7 mouse cellular contexts compared by ENCODE assay signal in genomic region chr5:117388877-117389276, GRCm38 (mm10). TPM values are rescaled to one million over a fixed set of nuclear protein-coding genes. Genes with fewer than 3 reads are reported as not detected.
DNase-seq lines count a peak whose midpoint lies in the region; ATAC-seq lines count a peak whose summit lies in the region.

Gene Rfc5 (minus strand): TSS chr5:117389047.

- peak; percentile 94 to 95 for DNase-seq in adrenal gland, adult 18-20 months (ENCODE audit: low spot score in 2 of 2)
- peak; percentile 99 for DNase-seq in embryo, embryonic 11 days
- DNase-seq in gastrocnemius, postnatal 36 days, result peak; percentile 86 to 94
- peak; percentile 94 to 96 for DNase-seq in left cerebral cortex, postnatal 25 days (ENCODE audit: low spot score in 2 of 2)
- peak; percentile 98 for DNase-seq in midbrain, embryonic 10.5 days (ENCODE audit: low spot score)
- peak; percentile 90 for DNase-seq in right cerebral cortex, postnatal 4 days

- H3K4me1 ChIP-seq in intestine, embryonic 15.5 days (replicated peaks), result peaks cover 16% of the 10 kb centered on the region
- H3K4me1 ChIP-seq in midbrain, embryonic 10.5 days, result peaks cover 22% of the 10 kb centered on the region

- 0% methylated on average over 44 of the region's 44 CpGs for WGBS in intestine, embryonic 15.5 days
- under 1% methylated on average over 44 of the region's 44 CpGs for WGBS in midbrain, embryonic 10.5 days

- H3K9me3 ChIP-seq in intestine, embryonic 15.5 days, result 0 out of 2 replicates have a peak, but pooled peaks cover 6% of the 10 kb centered on the region
- peaks cover 24% of the 10 kb centered on the region for H3K9me3 ChIP-seq in midbrain, embryonic 10.5 days (replicated peaks)

- intact Hi-C loops in gastrocnemius, postnatal 36 days (cut with DNase I), result loop anchor here (10.0 kb wide), 1 partner anchor 274 kb away; the partner anchor contains the start of gene Suds3
- intact Hi-C loops in left cerebral cortex, postnatal 25 days (cut with DNase I), result loop anchor here (5.0 kb wide), 2 partner anchors 82 to 103 kb away; no protein-coding TSS in a partner anchor

- peak within 1 kb of the TSS; percentile 71 for H3K4me2 ChIP-seq in intestine, embryonic 15.5 days (replicated peaks)

- no peaks in the 10 kb centered on the region for H3K27me3 ChIP-seq in intestine, embryonic 15.5 days (replicated peaks)
- no peaks in the 10 kb centered on the region for H3K27me3 ChIP-seq in midbrain, embryonic 10.5 days (ENCODE audit: low read depth, poor library complexity, severe bottlenecking)

- peak within 1 kb of the TSS; percentile 64; the same call in 1 of the 2 replicates for H3K27ac ChIP-seq in intestine, embryonic 15.5 days
- H3K27ac ChIP-seq in midbrain, embryonic 10.5 days (replicated peaks), result peak within 1 kb of the TSS; percentile 98

- H3K4me3 ChIP-seq in intestine, embryonic 15.5 days (replicated peaks), result peak within 1 kb of the TSS; percentile 84
- peak within 1 kb of the TSS; percentile 85 for H3K4me3 ChIP-seq in midbrain, embryonic 10.5 days

- peaks cover 17% of the 10 kb centered on the region for H3K36me3 ChIP-seq in intestine, embryonic 15.5 days
- peaks cover 31% of the 10 kb centered on the region for H3K36me3 ChIP-seq in midbrain, embryonic 10.5 days

- ATAC-seq in intestine, embryonic 15.5 days, result peak; percentile 99

- peak within 1 kb of the TSS; percentile 88 for H3K9ac ChIP-seq in intestine, embryonic 15.5 days

RNA-seq across cellular contexts. Expression of gene Rfc5, which starts in this region (rescaled TPM):
- 1 to 10 TPM; 4.6 to 7.3 TPM for total RNA-seq in adrenal gland, adult 18-20 months (2021)
- 1 to 10 TPM; 2.1 to 2.5 TPM for total RNA-seq in gastrocnemius, postnatal 36 days (2021)
- 95.5 and 104 TPM in 2 replicates for polyA plus RNA-seq in intestine, embryonic 15.5 days (2015; fragmentation: Nextera tagmentation; extraction: Ambion mirVana)
- 10 to 100 TPM; 20.4 to 24.7 TPM for total RNA-seq in left cerebral cortex, postnatal 25 days (2021)
- polyA plus RNA-seq in midbrain, embryonic 10.5 days (2016; fragmentation: Nextera tagmentation; extraction: Ambion mirVana), result 127 and 151 TPM in 2 replicates

Comparison
In these comparisons a context has a peak if more than half of its experiments do, and no peak if none do; other contexts are left out.
1. Peak in every context shown above with its lines: DNase-seq, ATAC-seq, H3K4me3 ChIP-seq and H3K27ac ChIP-seq.